In the genomic region with DNA sequence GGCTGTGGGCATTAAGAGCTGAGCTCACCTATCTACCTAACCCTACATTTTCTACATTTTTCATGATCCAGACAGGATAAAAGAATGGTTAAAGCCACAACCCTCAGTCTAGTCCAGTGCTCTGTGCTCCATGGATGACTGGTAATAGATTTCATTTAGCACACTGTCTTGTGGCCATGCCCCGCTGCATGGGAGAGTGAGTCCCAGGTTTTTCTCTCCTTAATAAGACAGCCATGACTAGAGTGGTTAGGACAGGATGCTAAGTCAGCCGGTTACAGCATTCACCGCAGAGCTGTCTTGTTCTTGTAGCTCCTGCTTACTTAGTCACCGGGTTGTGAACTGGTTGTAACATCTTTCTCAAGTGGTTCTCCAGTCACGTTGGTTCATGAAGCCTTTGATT, we compare ENCODE assay signal across 33 mouse cellular contexts. TPM values are rescaled to one million over a fixed set of nuclear protein-coding genes. Genes with fewer than 3 reads are reported as not detected.
"Had no signal": no experiment of that assay in that cellular context is flagged by ENCODE, and none has a peak within 500 bp of the region (broad histone marks: within the 10 kb centered on the region; RNA-seq: fewer than 3 reads in every experiment).

No protein-coding gene starts in this region.

- H3K36me3 ChIP-seq: heart, embryonic 12.5 days; heart, embryonic 13.5 days; heart, embryonic 15.5 days; hindbrain, embryonic 10.5 days; hindbrain, embryonic 12.5 days; hindbrain, embryonic 13.5 days; hindbrain, embryonic 15.5 days; intestine, embryonic 15.5 days; kidney, embryonic 15.5 days had no signal

- H3K4me3 ChIP-seq: heart, embryonic 10.5 days; heart, embryonic 12.5 days; heart, embryonic 13.5 days; heart, embryonic 15.5 days; hindbrain, embryonic 10.5 days; hindbrain, embryonic 12.5 days; hindbrain, embryonic 13.5 days; hindbrain, embryonic 15.5 days; intestine, embryonic 15.5 days; kidney, embryonic 15.5 days; layer of hippocampus, adult 2 months; left cerebral cortex, adult 2 months had no signal

- H3K4me2 ChIP-seq: heart, embryonic 11.5 days; heart, embryonic 12.5 days; heart, embryonic 13.5 days; heart, embryonic 15.5 days; hindbrain, embryonic 12.5 days; hindbrain, embryonic 13.5 days; hindbrain, embryonic 14.5 days; hindbrain, embryonic 15.5 days; intestine, embryonic 15.5 days; kidney, embryonic 15.5 days had no signal

- ATAC-seq: hindbrain, embryonic 16.5 days; hindbrain, postnatal 0 days; inflammation-experienced regulatory T-cells, adult 6 months had no signal

- DNase-seq: heart, postnatal 10 days; heart, postnatal 14 days; heart, postnatal 36 days; heart, postnatal 4 days; kidney, adult 11 months; kidney, adult 18-20 months; kidney, adult 2 months; kidney, adult 8-10 months; kidney, adult 9 months; kidney, postnatal 14 days; kidney, postnatal 25 days; kidney, postnatal 36 days; kidney, postnatal 4 days; layer of hippocampus, adult 9-11 months; layer of hippocampus, postnatal 36 days had no signal

- H3K9ac ChIP-seq: heart, embryonic 12.5 days; heart, embryonic 13.5 days; heart, embryonic 15.5 days; hindbrain, embryonic 12.5 days; hindbrain, embryonic 13.5 days; hindbrain, embryonic 14.5 days; hindbrain, embryonic 15.5 days; intestine, embryonic 15.5 days; kidney, embryonic 15.5 days had no signal

- H3K27me3 ChIP-seq: heart, embryonic 12.5 days; heart, embryonic 13.5 days; heart, embryonic 15.5 days; hindbrain, embryonic 12.5 days; hindbrain, embryonic 13.5 days; hindbrain, embryonic 15.5 days; intestine, embryonic 15.5 days; kidney, embryonic 15.5 days had no signal

- H3K27ac ChIP-seq: heart, embryonic 10.5 days; heart, embryonic 13.5 days; heart, embryonic 15.5 days; hindbrain, embryonic 10.5 days; hindbrain, embryonic 12.5 days; hindbrain, embryonic 13.5 days; hindbrain, embryonic 14.5 days; hindbrain, embryonic 15.5 days; hindbrain, postnatal 0 days; intestine, embryonic 15.5 days; kidney, embryonic 15.5 days; kidney, postnatal 0 days; layer of hippocampus, adult 2 months; left cerebral cortex, adult 2 months had no signal

- H3K9me3 ChIP-seq: heart, embryonic 10.5 days; heart, embryonic 12.5 days; heart, embryonic 13.5 days; heart, embryonic 15.5 days; hindbrain, embryonic 12.5 days; hindbrain, embryonic 13.5 days; hindbrain, embryonic 15.5 days; intestine, embryonic 15.5 days; kidney, embryonic 15.5 days had no signal

RNA-seq across cellular contexts. Expression of gene Pard3, which starts 49.5 kb away (rescaled TPM):
- polyA plus RNA-seq: inflammation-experienced regulatory T-cells, adult 6 months had no signal
